Mouse (Mus musculus) adrenal gland, postnatal 25 days (tissue): ENCODE data around the gene Slc19a3. TPM values are rescaled to one million over a fixed set of nuclear protein-coding genes. Genes with fewer than 3 reads are reported as not detected.
"Not testable (repeated sequence)": the region's sequence is repeated elsewhere in the genome, so short reads cannot be mapped to it uniquely, and the experiment has no call there.

Experiments
- DNase-seq: peaks from one replicate; pipeline ENCODE4 v3.0.0; 2021; ENCODE audit warnings: mixed read lengths
- total RNA-seq: library from RNA; stranded (reverse); gene quantifications from 2 replicates; pipeline ENCODE4 v1.2.3, GENCODE M21; 2021

The Slc19a3 gene
- total RNA-seq, 1 experiment from 2014 or later, result not detected

- DNase-seq, result no peak
Measured at GRCm38 (mm10) chr1:83006218-83007179, 31.7 kb downstream of the Slc19a3 start.

GRCm38 (mm10) chr1:83000306-83000705 lies 37.9 kb downstream of the Slc19a3 start, which contains the start of gene Gm47959:
Gm47959 (plus strand) TSS chr1:83000548.
- not testable (repeated sequence) for DNase-seq

- no peak for DNase-seq
Measured at GRCm38 (mm10) chr1:82993947-82994346, 44.3 kb downstream of the Slc19a3 start.

GRCm38 (mm10) chr1:82992093-82992492 lies 46.2 kb downstream of the Slc19a3 start:
- no peak for DNase-seq

GRCm38 (mm10) chr1:82991596-82991995 lies 46.7 kb downstream of the Slc19a3 start:
- DNase-seq, result no peak

GRCm38 (mm10) chr1:82991062-82991461 lies 47.2 kb downstream of the Slc19a3 start:
- DNase-seq, result no peak

- no peak for DNase-seq
Measured at GRCm38 (mm10) chr1:82987530-82988198, 50.6 kb downstream of the Slc19a3 start.

GRCm38 (mm10) chr1:82986738-82987137 lies 51.5 kb downstream of the Slc19a3 start:
- DNase-seq, result no peak

GRCm38 (mm10) chr1:82977840-82978239 lies 60.4 kb downstream of the Slc19a3 start:
- no peak for DNase-seq

GRCm38 (mm10) chr1:82975750-82976149 lies 62.5 kb downstream of the Slc19a3 start:
- DNase-seq, result no peak

- DNase-seq, result no peak
Measured at GRCm38 (mm10) chr1:82974342-82974741, 63.9 kb downstream of the Slc19a3 start.

- DNase-seq, result no peak
Measured at GRCm38 (mm10) chr1:82973901-82974300, 64.3 kb downstream of the Slc19a3 start.

GRCm38 (mm10) chr1:82973244-82973643 lies 65.0 kb downstream of the Slc19a3 start:
- no peak for DNase-seq

GRCm38 (mm10) chr1:82972046-82972445 lies 66.2 kb downstream of the Slc19a3 start:
- DNase-seq, result peak; percentile 28

GRCm38 (mm10) chr1:82966413-82966812 lies 71.8 kb downstream of the Slc19a3 start:
- DNase-seq, result no peak

Other genes with a start within 250 kb of the Slc19a3 start
- 56.4 and 58.6 TPM in 2 replicates for gene Agfg1, start 199.0 kb downstream of the Slc19a3 start, total RNA-seq
- gene A030005L19Rik, start 125.1 kb downstream of the Slc19a3 start, total RNA-seq, result 0.39 TPM in 1 of 2 replicates, not detected in the other
- gene A030014E15Rik, start 113.5 kb downstream of the Slc19a3 start, total RNA-seq, result not detected in 2 replicates
- not detected in 2 replicates for gene Gm6217, start 107.0 kb downstream of the Slc19a3 start, total RNA-seq
- gene A030003K21Rik, start 95.1 kb downstream of the Slc19a3 start, total RNA-seq, result not detected in 2 replicates
- gene Gm7544, start 82.4 kb downstream of the Slc19a3 start, total RNA-seq, result not detected in 2 replicates
- gene Gm47955, start 78.2 kb downstream of the Slc19a3 start, total RNA-seq, result not detected in 2 replicates
- gene Gm47959, start 37.9 kb downstream of the Slc19a3 start, total RNA-seq, result not detected in 2 replicates
- gene Krtap28-10, start 4.0 kb upstream of the Slc19a3 start, total RNA-seq, result not detected in 2 replicates
- gene Gm47969, start 6.5 kb upstream of the Slc19a3 start, total RNA-seq, result not detected in 2 replicates
- not detected in 2 replicates for gene A030005K14Rik, start 20.9 kb upstream of the Slc19a3 start, total RNA-seq
- gene Krtap28-13, start 22.5 kb upstream of the Slc19a3 start, total RNA-seq, result not detected in 2 replicates
- not detected in 2 replicates for gene Ccl20, start 78.3 kb upstream of the Slc19a3 start, total RNA-seq
- not detected in 2 replicates for gene Daw1, start 121.3 kb upstream of the Slc19a3 start, total RNA-seq